Mouse (Mus musculus): ENCODE data around the gene Dnaja3. TPM values are rescaled to one million over a fixed set of nuclear protein-coding genes. Genes with fewer than 3 reads are reported as not detected.

Gene Dnaja3
- polyA plus RNA-seq, 1 experiment from 2014 or later: 92.1 TPM

DNA sequence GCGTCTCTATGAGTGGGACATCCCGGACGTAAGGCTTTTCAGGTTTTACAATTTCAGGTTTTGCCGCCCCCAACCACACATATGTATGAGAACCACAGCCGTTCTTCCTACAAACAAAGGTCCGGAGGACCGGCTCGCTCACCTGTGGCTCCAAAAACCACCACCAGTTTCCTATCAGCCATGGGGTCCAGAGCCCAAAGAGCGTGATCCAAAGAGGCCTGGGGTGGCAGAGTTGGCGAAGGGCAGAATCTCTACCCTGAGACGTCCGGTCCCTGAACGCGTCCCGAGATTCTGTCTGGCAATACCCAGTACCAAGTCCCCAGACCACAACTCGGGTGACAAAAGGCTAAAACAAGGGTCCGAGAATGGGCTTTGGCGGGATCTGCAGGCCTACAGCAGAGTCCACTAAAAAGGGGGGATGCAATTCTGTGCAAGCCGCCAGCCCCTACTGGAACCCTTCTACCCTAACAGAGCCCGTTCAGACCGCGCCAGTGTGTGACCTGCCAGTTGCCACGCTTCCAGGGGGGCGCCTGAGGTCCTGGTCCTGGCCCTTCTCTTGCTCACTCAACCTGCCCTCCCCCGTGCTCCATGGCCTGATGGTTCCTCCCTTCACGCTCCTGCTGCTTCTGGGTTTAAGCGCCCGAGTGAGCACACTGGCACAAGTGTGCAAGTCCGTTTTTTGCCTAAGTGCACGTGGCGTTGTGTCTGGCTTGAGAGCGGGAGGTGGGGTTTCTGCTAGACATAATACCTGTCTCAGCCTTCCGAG, 79.1 kb downstream of the Dnaja3 start, which contains the start of gene Nmral1:
Gene Nmral1, minus strand, starts transcription at position 604 of the 766 bp plus-strand sequence.
- Histone ChIP-seq H3K9ac (peak within 1 kb of the TSS; percentile 78), H3K4me3 (replicated peaks) (peak within 1 kb of the TSS; percentile 68), H3K27ac (peak within 1 kb of the TSS; percentile 72), H3K27me3 (replicated peaks) (no peaks in the 10 kb centered on the region), H3K4me1 (replicated peaks) (no peaks in the 10 kb centered on the region), H3K4me2 (replicated peaks) (peak within 1 kb of the TSS; percentile 90), H3K36me3 (peaks cover 4% of the 10 kb centered on the region; the same call in 1 of the 2 replicates), H3K9me3 (no peaks in the 10 kb centered on the region)
- 9% methylated on average over 33 of the region's 33 CpGs for WGBS
- peak; percentile 93 for ATAC-seq

DNA sequence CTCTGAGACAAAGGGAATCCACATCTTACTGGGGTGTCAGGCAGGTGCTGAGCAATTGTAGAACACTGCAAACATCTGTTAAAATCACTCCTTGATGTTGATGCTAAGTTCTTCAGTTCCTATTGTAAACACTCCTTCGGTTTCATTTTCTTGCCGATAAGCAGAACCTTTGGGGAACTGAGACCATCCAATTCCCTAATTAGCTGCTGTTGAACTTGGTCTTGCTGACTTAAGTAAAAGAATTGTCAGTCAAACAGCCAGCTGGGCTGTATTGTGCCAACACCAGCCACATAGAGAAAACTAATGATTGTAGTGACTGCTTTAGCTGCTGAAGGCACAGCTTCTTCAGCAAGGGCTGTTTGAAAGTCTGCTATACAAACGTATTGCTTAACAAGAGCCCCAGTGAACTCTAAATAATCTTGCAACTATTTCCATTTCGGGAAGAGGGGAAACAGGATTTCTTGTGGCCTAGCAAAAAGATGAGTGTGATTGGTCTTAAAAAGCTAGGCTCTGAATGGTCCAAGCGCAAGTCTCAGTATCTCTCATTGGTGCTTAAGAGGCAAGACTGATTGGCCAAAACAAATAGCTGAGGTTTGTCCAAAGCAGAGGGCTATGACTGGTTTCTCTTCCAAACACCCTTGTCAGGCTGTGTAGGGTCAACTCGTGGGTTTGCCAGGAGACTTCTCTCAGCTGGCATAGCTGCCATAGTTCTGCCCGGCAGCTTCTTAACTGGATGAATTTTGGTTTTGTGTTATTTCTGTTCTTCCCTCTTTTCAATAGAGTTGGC, 82.5 kb downstream of the Dnaja3 start:
- 59% methylated on average over 7 of the region's 7 CpGs for WGBS
- no peak overlapping the region for H3K4me2 ChIP-seq (replicated peaks)
- no peak for ATAC-seq
- H3K27ac ChIP-seq: no peak overlapping the region
- H3K9me3 ChIP-seq: no peaks in the 10 kb centered on the region
- no peaks in the 10 kb centered on the region for H3K27me3 ChIP-seq (replicated peaks)
- H3K4me3 ChIP-seq (replicated peaks): no peak overlapping the region
- H3K9ac ChIP-seq: no peak overlapping the region
- 0 out of 2 replicates have a peak, but pooled peaks cover 3% of the 10 kb centered on the region for H3K4me1 ChIP-seq (replicated peaks)
- no peaks in the 10 kb centered on the region for H3K36me3 ChIP-seq

DNA sequence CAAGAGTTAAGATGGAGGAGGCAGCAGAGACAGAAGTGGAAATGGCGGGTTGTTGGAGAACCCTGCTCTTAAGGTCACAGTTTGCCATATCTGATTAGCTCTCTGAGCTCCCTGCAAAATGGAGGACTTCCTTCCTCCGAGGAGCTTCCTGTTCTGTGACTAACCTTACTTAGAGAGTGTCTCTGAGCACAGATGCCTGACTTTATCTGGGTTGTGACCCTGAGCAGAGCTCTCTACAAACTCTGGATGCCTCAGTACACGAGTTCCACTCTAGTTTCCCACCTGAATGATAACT, 83.1 kb downstream of the Dnaja3 start:
- H3K4me2 ChIP-seq (replicated peaks): no peak overlapping the region
- WGBS: 72% methylated on average over 3 of the region's 3 CpGs
- no peak overlapping the region for H3K4me3 ChIP-seq (replicated peaks)
- H3K9me3 ChIP-seq: no peaks in the 10 kb centered on the region
- H3K27ac ChIP-seq: no peak overlapping the region
- H3K27me3 ChIP-seq (replicated peaks): no peaks in the 10 kb centered on the region
- ATAC-seq: no peak
- no peaks in the 10 kb centered on the region for H3K36me3 ChIP-seq
- H3K4me1 ChIP-seq (replicated peaks): peaks cover 5% of the 10 kb centered on the region; the same call in 1 of the 2 replicates
- H3K9ac ChIP-seq: no peak overlapping the region

DNA sequence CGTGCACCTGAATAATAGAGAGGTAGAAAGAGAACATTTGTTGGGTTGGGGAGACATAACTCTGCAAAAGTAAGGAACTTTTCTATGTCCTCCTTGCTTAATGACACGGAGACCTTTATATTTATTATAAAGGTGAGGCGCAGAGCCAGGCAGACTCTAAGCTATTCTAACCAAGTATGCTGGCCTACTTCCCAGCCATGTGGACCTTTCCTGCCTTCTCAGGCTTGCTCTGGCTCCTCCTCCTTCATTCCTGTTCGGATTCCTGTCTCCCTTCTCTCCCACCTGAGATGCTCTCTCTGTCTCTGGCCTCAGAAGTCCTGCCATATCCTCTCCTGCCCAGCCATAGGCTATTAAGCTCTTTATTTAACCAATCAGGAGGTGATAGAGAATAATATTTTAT, 85.5 kb downstream of the Dnaja3 start:
- no peaks in the 10 kb centered on the region for H3K36me3 ChIP-seq
- no peaks in the 10 kb centered on the region for H3K9me3 ChIP-seq
- H3K4me3 ChIP-seq (replicated peaks): no peak overlapping the region
- no peaks in the 10 kb centered on the region for H3K27me3 ChIP-seq (replicated peaks)
- H3K27ac ChIP-seq: no peak overlapping the region
- peaks cover 5% of the 10 kb centered on the region; the same call in 1 of the 2 replicates for H3K4me1 ChIP-seq (replicated peaks)
- no peak for ATAC-seq
- H3K9ac ChIP-seq: no peak overlapping the region
- H3K4me2 ChIP-seq (replicated peaks): no peak overlapping the region
- 67% methylated on average over 4 of the region's 4 CpGs for WGBS

DNA sequence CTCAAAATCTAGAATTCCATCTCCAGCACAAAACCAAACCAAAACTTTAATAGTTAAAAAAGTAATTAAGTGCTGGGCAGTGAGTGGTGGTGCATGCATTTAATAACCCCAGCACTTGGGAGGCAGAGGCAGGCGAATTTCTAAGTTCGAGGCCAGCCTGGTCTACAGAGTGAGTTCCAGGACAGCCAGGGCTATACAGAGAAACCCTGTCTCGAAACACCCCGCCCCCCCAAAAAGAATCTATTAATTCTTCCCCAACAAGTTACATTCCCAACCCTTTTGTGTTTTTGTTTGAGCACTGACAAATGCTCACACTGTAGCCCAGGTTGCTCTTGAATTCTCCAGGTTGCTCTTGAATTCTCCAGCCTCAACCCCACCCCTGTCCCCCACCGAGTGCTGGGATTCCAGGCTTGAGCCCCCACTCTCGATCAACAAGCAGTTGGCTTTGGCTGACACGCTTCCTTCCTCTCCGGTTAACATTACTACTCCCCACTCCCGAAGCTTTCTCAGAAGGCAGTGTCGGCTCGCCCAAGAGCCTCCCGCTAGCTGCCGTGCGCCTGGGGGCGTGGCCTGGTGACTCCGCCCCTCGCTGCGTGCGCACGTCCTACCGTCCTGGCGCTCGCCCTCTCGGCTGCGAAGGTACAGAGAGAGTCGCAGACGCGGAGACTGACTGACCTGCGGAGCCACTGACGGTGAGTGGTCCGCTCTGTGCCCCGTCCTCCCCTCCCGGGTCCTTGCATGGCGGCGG, 86.2 kb downstream of the Dnaja3 start, which contains the start of gene Hmox2:
Gene Hmox2, plus strand, starts transcription at position 582 of the 748 bp plus-strand sequence.
- H3K27me3 ChIP-seq (replicated peaks): no peaks in the 10 kb centered on the region
- peak; percentile 98 for ATAC-seq
- H3K36me3 ChIP-seq: no peaks in the 10 kb centered on the region
- peak within 1 kb of the TSS; percentile 77 for H3K4me2 ChIP-seq (replicated peaks)
- 6% methylated on average over 35 of the region's 35 CpGs for WGBS
- H3K9me3 ChIP-seq: no peaks in the 10 kb centered on the region
- peak within 1 kb of the TSS; percentile 88 for H3K27ac ChIP-seq
- H3K4me1 ChIP-seq (replicated peaks): peaks cover 5% of the 10 kb centered on the region; the same call in 1 of the 2 replicates
- peak within 1 kb of the TSS; percentile 94 for H3K4me3 ChIP-seq (replicated peaks)
- H3K9ac ChIP-seq: peak within 1 kb of the TSS; percentile 93

DNA sequence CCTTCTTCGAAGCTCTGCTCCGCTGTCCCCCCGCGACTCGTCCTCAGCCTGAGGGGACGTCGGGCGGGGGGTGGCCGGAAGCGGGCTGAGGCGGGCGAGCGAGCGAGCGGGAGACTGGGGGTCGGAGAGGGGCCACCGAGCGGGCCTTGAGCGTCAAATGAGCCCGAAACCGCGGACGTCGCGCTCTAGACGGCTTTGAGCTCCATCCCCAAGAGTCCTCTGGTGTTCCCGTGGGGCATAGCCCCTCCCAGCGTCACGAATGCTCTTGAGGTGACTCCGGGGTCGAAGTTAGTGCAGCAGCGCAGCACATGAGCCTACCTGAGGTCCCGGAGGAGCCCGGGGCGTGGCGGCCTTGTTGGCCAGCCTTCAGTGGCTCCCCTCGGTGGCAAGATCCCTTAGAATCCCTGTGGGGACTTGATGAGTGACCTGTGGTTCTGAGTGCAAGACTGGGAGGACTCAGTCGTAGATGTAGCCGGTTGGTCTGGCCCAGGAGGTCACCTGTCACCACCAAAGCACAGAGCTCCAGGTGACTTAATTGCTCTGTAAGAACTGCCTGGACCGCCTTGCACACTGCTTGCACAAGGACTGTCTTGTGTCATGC, 86.8 kb downstream of the Dnaja3 start:
- peak overlapping the region; percentile 93 for H3K9ac ChIP-seq
- no peaks in the 10 kb centered on the region for H3K36me3 ChIP-seq
- peak overlapping the region; percentile 88 for H3K27ac ChIP-seq
- H3K4me3 ChIP-seq (replicated peaks): peak overlapping the region; percentile 94
- peaks cover 5% of the 10 kb centered on the region; the same call in 1 of the 2 replicates for H3K4me1 ChIP-seq (replicated peaks)
- H3K27me3 ChIP-seq (replicated peaks): no peaks in the 10 kb centered on the region
- ATAC-seq: peak; percentile 87
- peak overlapping the region; percentile 77 for H3K4me2 ChIP-seq (replicated peaks)
- no peaks in the 10 kb centered on the region for H3K9me3 ChIP-seq
- WGBS: under 1% methylated on average over 40 of the region's 40 CpGs

DNA sequence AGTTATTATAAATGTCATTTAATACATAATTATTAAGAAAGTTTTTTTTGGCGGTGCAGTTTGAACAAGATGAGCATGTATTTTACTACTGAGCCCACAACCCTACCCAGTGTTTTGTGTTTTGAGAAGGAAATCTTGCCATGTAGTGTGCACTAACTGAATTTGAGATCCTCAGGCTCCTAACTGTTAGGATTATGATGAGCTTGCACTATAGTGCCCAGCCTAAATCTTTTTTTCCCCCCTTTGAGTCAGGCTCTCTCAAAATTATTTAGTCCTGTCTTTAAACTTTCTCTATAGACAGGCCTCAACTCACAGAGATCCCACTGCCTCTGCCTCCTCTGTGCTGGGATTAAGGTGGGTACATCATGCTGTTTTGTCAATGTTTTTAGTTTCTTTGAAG, 87.7 kb downstream of the Dnaja3 start:
- 90% methylated on average over 1 of the region's 1 CpGs for WGBS
- H3K4me3 ChIP-seq (replicated peaks): no peak overlapping the region
- H3K36me3 ChIP-seq: no peaks in the 10 kb centered on the region
- H3K9ac ChIP-seq: no peak overlapping the region
- H3K4me1 ChIP-seq (replicated peaks): peaks cover 5% of the 10 kb centered on the region; the same call in 1 of the 2 replicates
- no peaks in the 10 kb centered on the region for H3K27me3 ChIP-seq (replicated peaks)
- peak overlapping the region; percentile 77 for H3K4me2 ChIP-seq (replicated peaks)
- no peaks in the 10 kb centered on the region for H3K9me3 ChIP-seq
- no peak for ATAC-seq
- no peak overlapping the region for H3K27ac ChIP-seq

DNA sequence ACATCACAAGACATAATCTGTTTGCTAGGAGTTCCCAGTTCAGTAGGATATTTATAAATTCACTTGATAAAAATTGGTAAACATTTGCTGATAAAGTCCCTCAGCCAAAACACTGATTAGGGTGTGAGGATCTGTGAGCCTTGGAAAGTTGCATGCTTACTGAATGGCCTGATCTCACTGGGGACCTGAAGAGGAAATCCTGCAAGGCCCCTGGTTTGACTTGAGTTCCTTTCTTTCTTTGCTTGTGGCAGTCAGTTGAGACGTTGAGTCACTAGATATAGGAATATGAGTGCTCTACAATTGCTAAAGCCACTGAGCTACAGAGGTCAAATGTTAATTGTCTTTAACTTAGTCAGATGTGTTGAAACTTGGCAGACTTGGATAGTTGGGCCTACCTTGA, 88.2 kb downstream of the Dnaja3 start:
- 57% methylated on average over 1 of the region's 1 CpGs for WGBS
- no peaks in the 10 kb centered on the region for H3K9me3 ChIP-seq
- no peak overlapping the region for H3K27ac ChIP-seq
- no peak overlapping the region for H3K4me2 ChIP-seq (replicated peaks)
- no peak overlapping the region for H3K9ac ChIP-seq
- H3K27me3 ChIP-seq (replicated peaks): no peaks in the 10 kb centered on the region
- peaks cover 5% of the 10 kb centered on the region; the same call in 1 of the 2 replicates for H3K4me1 ChIP-seq (replicated peaks)
- H3K36me3 ChIP-seq: no peaks in the 10 kb centered on the region
- no peak for ATAC-seq
- no peak overlapping the region for H3K4me3 ChIP-seq (replicated peaks)

DNA sequence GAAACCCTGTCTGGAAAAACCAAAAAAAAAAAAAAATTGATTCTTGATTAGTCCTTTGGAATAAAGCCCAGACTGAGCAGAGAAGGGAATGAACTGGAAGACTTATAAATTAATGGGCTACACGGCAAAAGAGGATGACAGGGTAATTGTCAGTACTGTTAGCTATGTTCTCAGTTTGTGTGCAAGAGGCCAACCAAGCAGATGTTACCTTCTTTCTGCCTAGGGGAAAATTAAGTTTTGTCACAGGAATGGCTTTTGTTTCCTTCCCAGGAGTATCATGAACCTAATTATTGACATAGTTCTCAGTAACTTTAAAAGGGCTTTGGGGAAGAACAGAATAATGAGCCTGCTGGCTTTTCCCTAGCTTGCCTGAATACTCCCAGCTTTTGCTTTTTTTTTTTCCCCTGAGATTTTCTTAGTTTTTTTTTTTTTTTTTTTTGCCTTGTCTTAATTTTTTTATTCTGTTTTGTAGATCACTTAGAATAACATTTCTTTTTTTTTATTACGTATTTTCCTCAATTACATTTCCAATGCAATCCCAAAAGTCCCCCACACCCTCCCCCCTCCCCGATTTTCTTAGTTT, 91.1 kb downstream of the Dnaja3 start:
- 71% methylated on average over 3 of the region's 3 CpGs for WGBS

DNA sequence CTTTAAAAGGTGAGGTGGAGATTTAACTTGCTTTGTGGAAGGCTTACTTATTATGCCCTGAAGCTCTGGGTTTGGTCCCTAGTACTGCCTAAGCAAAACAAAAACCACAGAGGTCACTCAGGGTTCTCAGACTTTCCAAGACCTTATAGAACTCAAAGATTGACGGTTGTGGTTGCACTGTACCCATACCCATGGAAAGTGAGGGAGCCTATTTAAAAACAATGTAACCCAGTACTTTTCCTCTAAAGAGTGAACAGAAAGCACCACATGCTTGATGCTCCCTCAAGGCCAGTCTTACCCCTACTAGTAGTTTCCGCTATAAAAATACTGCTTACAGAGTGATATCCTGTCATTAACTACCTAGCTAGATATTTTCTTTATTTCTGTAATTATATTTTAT, 96.5 kb downstream of the Dnaja3 start:
- no peak for ATAC-seq
- H3K27ac ChIP-seq: no peak overlapping the region
- H3K36me3 ChIP-seq: no peaks in the 10 kb centered on the region
- no peak overlapping the region for H3K4me3 ChIP-seq (replicated peaks)
- 78% methylated on average over 2 of the region's 2 CpGs for WGBS
- H3K9ac ChIP-seq: no peak overlapping the region
- no peaks in the 10 kb centered on the region for H3K9me3 ChIP-seq
- H3K27me3 ChIP-seq (replicated peaks): no peaks in the 10 kb centered on the region
- no peak overlapping the region for H3K4me2 ChIP-seq (replicated peaks)
- no peaks in the 10 kb centered on the region for H3K4me1 ChIP-seq (replicated peaks)

More for the DNA sequence above, 91.1 kb downstream of the Dnaja3 start:
- Histone ChIP-seq H3K36me3 (no peaks in the 10 kb centered on the region), H3K4me2 (replicated peaks) (no peak overlapping the region), H3K27ac (no peak overlapping the region), H3K4me1 (replicated peaks) (peaks cover 3% of the 10 kb centered on the region; the same call in 1 of the 2 replicates), H3K27me3 (replicated peaks) (no peaks in the 10 kb centered on the region), H3K9me3 (no peaks in the 10 kb centered on the region), H3K4me3 (replicated peaks) (no peak overlapping the region), H3K9ac (no peak overlapping the region)
- ATAC-seq: no peak

DNA sequence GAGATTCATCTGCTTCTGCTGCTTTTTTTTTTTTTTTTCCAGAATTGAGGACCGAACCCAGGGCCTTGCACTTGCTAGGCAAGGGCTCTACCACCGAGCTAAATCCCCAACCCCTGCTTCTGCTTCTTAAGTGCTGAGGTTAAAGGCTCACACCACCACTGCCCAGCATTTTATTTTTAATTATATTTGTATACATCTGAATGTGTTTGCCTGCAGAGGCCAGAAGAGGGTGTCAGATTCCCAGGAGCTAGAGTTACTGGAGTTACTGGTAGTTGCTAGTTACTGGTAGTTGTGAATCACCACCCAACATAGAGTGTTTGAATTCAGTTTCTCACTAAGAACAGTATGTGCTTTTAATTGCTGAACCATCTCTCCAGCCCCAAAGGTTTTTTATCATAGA, 100.2 kb downstream of the Dnaja3 start:
- 89% methylated on average over 2 of the region's 2 CpGs for WGBS
- Histone ChIP-seq H3K27me3 (replicated peaks) (no peaks in the 10 kb centered on the region), H3K4me1 (replicated peaks) (no peaks in the 10 kb centered on the region), H3K27ac (no peak overlapping the region), H3K4me3 (replicated peaks) (no peak overlapping the region), H3K9ac (no peak overlapping the region), H3K4me2 (replicated peaks) (no peak overlapping the region), H3K36me3 (no peaks in the 10 kb centered on the region), H3K9me3 (no peaks in the 10 kb centered on the region)
- ATAC-seq: no peak
